Mouse (Mus musculus) bone marrow macrophage, adult 2 months (primary cell): Measurements from ENCODE around the gene Ash1l. TPM values are rescaled to one million over a fixed set of nuclear protein-coding genes. Genes with fewer than 3 reads are reported as not detected.
A peak's percentile ranks its signal among the peaks of the same experiment; 100 is the strongest.
"Not testable (repeated sequence)": the region's sequence is repeated elsewhere in the genome, so short reads cannot be mapped to it uniquely, and the experiment has no call there.

Experiments used
- H3K27ac ChIP-seq: 2 replicates; pipeline ENCODE4 v1.5.1; 2012; ENCODE audit warnings: low read depth, low read length; ENCODE audit not compliant: insufficient read depth
- H3K4me1 ChIP-seq: 2 replicates; pipeline ENCODE4 v1.6.1; 2012; ENCODE audit warnings: low read length; ENCODE audit not compliant: control insufficient read depth, insufficient read depth
- H3K4me3 ChIP-seq: 2 replicates; pipeline ENCODE4 v1.5.1; 2012; ENCODE audit warnings: mild to moderate bottlenecking, low read length, moderate library complexity; ENCODE audit not compliant: insufficient read depth
- CTCF ChIP-seq: IDR thresholded peaks from 2 replicates; pipeline ENCODE4 v1.5.1; 2012; ENCODE audit warnings: low read depth, mild to moderate bottlenecking, low read length, moderate library complexity
- POLR2A ChIP-seq: IDR thresholded peaks from 2 replicates; pipeline ENCODE4 v1.6.1; 2012; ENCODE audit warnings: mild to moderate bottlenecking, low read depth, low read length, borderline replicate concordance
- polyA plus RNA-seq: library from polyadenylated mRNA; stranded (reverse); fragments of >200 nt; gene quantifications from 2 replicates; pipeline ENCODE4 v1.2.4, GENCODE M21; 2012; ENCODE audit not compliant: missing spikeins, insufficient read depth, insufficient read length

The Ash1l gene
- polyA plus RNA-seq, 1 experiment, result 23.1 TPM

- no peak for TF ChIP-seq POLR2A
- TF ChIP-seq CTCF, result 0 out of 2 replicates have a peak, but pooled peaks have one; percentile 22
- H3K27ac ChIP-seq, result no peak overlapping the region
- H3K4me3 ChIP-seq, result no peak overlapping the region
- H3K4me1 ChIP-seq, result no peaks in the 10 kb centered on the region
These were observed 108.4 kb downstream of the Ash1l start for GRCm38 (mm10) chr3:89058783-89059182.

GRCm38 (mm10) chr3:89061696-89062095, 111.3 kb downstream of the Ash1l start:
- no peak overlapping the region for H3K4me3 ChIP-seq
- TF ChIP-seq POLR2A (no peak), CTCF (no peak)

GRCm38 (mm10) chr3:89067265-89067664, 116.8 kb downstream of the Ash1l start:
- H3K4me3 ChIP-seq, result no peak overlapping the region
- H3K4me1 ChIP-seq, result no peaks in the 10 kb centered on the region
- no peak overlapping the region for H3K27ac ChIP-seq
- TF ChIP-seq POLR2A (no peak), CTCF (no peak)

More at GRCm38 (mm10) chr3:89061696-89062095, 111.3 kb downstream of the Ash1l start:
- H3K27ac ChIP-seq, result no peak overlapping the region
- no peaks in the 10 kb centered on the region for H3K4me1 ChIP-seq

GRCm38 (mm10) chr3:89077383-89077782, 127.0 kb downstream of the Ash1l start:
- no peak overlapping the region for H3K27ac ChIP-seq
- no peaks in the 10 kb centered on the region for H3K4me1 ChIP-seq
- H3K4me3 ChIP-seq, result no peak overlapping the region
- TF ChIP-seq POLR2A (no peak), CTCF (no peak)

GRCm38 (mm10) chr3:89082287-89082686, 131.9 kb downstream of the Ash1l start:
- not testable (repeated sequence) for H3K4me3 ChIP-seq, H3K27ac ChIP-seq, H3K4me1 ChIP-seq

- TF ChIP-seq CTCF (no peak), POLR2A (no peak)
- Histone ChIP-seq H3K4me1 (peaks cover 11% of the 10 kb centered on the region), H3K27ac (no peak overlapping the region), H3K4me3 (no peak overlapping the region)
These were observed 133.7 kb downstream of the Ash1l start for GRCm38 (mm10) chr3:89084133-89084532.

GRCm38 (mm10) chr3:89084654-89085190, 134.3 kb downstream of the Ash1l start:
- H3K27ac ChIP-seq, result no peak overlapping the region
- no peak overlapping the region for H3K4me3 ChIP-seq
- no peak for TF ChIP-seq POLR2A
- peaks cover 14% of the 10 kb centered on the region for H3K4me1 ChIP-seq

- no peak overlapping the region for H3K4me3 ChIP-seq
- H3K4me1 ChIP-seq, result peaks cover 14% of the 10 kb centered on the region
- no peak overlapping the region for H3K27ac ChIP-seq
These were observed 137.1 kb downstream of the Ash1l start for GRCm38 (mm10) chr3:89087338-89088110.

GRCm38 (mm10) chr3:89088974-89089373, 138.6 kb downstream of the Ash1l start:
- Histone ChIP-seq H3K4me3 (peak overlapping the region; percentile 74), H3K4me1 (peaks cover 14% of the 10 kb centered on the region), H3K27ac (no peak overlapping the region)
- TF ChIP-seq POLR2A (no peak), CTCF (no peak)

More at GRCm38 (mm10) chr3:89087338-89088110, 137.1 kb downstream of the Ash1l start:
- TF ChIP-seq POLR2A (no peak), CTCF (peak; percentile 67)

- H3K4me1 ChIP-seq, result peaks cover 14% of the 10 kb centered on the region
- no peak overlapping the region for H3K27ac ChIP-seq
- TF ChIP-seq CTCF, result no peak
- no peak for TF ChIP-seq POLR2A
- peak overlapping the region; percentile 74 for H3K4me3 ChIP-seq
These were observed 139.6 kb downstream of the Ash1l start for GRCm38 (mm10) chr3:89089882-89090591.
